Mouse (Mus musculus): Measurements from ENCODE around the gene Pde2a. TPM values are rescaled to one million over a fixed set of nuclear protein-coding genes. Genes with fewer than 3 reads are reported as not detected.

Gene Pde2a
- polyA plus RNA-seq, 1 experiment from 2014 or later = 16.4 TPM

DNA sequence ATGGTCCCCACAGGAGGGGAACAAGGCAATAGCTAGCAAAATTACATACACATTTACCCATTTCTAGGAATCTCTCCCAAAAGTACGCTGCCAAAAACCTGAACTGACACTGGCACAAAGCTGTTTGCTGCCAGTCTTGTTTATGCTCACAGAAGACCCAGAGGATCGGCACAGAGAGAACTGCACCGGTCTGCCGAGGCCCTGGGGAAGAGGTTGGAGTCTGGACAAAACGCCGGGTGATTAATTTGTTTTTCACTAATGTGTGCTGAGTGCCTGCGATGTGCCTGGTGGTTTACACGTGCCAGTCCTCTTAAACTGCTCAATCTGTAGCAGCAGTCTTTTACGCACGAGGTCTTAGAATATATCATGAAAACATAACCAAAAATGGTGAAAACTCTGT, 113.6 kb downstream of the Pde2a start:
- Histone ChIP-seq H3K4me3 (ENCODE audit: low read depth, low read length) (no peak overlapping the region), H3K36me3 (ENCODE audit: control insufficient read depth, insufficient read depth, low read length) (no peaks in the 10 kb centered on the region), H3K27me3 (replicated peaks; ENCODE audit: control insufficient read depth, insufficient read depth, low read length) (no peaks in the 10 kb centered on the region), H3K27ac (ENCODE audit: low read depth) (no peak overlapping the region), H3K9ac (ENCODE audit: low read length) (no peak overlapping the region), H3K4me2 (ENCODE audit: low read length) (no peak overlapping the region), H3K9me3 (ENCODE audit: control insufficient read depth, low read length) (no peaks in the 10 kb centered on the region), H3K4me1 (replicated peaks; ENCODE audit: control insufficient read depth, insufficient read depth, low read length) (peaks cover 2% of the 10 kb centered on the region; the same call in 1 of the 2 replicates)
- no peak for DNase-seq (ENCODE audit: low spot score)
- 44% methylated on average over 10 of the region's 10 CpGs for WGBS
- ATAC-seq (replicated peaks; ENCODE audit: low FRiP score, low TSS enrichment, low read depth) = no peak

DNA sequence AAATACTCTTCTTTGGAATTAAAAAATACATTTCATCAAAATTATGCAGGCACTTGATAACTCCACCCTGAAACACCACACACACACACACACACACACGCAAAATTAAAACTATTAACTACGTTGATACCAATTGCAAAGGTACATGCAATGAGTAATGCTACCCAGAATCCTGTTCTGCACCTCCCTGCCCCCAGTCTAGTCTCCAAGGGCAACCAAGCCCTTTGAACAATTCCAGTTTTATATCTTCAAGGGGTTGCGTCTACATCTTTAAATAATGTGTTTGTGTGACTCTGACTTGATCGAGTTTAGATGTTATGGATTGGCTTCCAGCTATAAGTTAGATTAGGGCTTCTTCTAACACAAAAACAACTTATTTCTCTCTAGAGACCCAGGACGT, 114.0 kb downstream of the Pde2a start:
- no peak overlapping the region for H3K4me2 ChIP-seq (ENCODE audit: low read length)
- no peak overlapping the region for H3K9ac ChIP-seq (ENCODE audit: low read length)
- H3K27ac ChIP-seq (ENCODE audit: low read depth) = no peak overlapping the region
- no peak for DNase-seq (ENCODE audit: low spot score)
- no peak overlapping the region for H3K4me3 ChIP-seq (ENCODE audit: low read depth, low read length)
- no peak for ATAC-seq (replicated peaks; ENCODE audit: low FRiP score, low TSS enrichment, low read depth)
- no peaks in the 10 kb centered on the region for H3K9me3 ChIP-seq (ENCODE audit: control insufficient read depth, low read length)
- peaks cover 2% of the 10 kb centered on the region; the same call in 1 of the 2 replicates for H3K4me1 ChIP-seq (replicated peaks; ENCODE audit: control insufficient read depth, insufficient read depth, low read length)
- no peaks in the 10 kb centered on the region for H3K36me3 ChIP-seq (ENCODE audit: control insufficient read depth, insufficient read depth, low read length)
- 71% methylated on average over 5 of the region's 5 CpGs for WGBS
- H3K27me3 ChIP-seq (replicated peaks; ENCODE audit: control insufficient read depth, insufficient read depth, low read length) = no peaks in the 10 kb centered on the region

DNA sequence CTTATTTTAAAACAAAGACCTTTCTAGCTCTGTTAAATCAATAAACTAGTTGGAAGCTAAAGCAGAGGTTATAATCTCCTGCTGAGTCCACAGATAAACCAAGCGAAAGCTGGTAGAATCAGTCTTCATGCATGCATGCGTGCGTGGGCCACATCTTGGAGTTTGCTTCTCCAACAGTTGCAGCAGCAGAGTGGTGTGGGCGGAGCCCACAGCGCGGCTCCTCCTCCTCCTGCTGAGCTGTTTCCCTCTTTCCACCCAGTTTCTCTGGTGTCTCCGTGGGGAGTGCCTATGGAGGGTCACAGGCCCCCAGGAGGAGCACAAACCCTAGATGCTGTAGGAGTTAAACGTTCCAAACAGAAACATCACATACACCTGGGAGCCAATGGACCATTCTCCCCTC, 116.0 kb downstream of the Pde2a start:
- H3K9me3 ChIP-seq (ENCODE audit: control insufficient read depth, low read length) = no peaks in the 10 kb centered on the region
- H3K36me3 ChIP-seq (ENCODE audit: control insufficient read depth, insufficient read depth, low read length) = no peaks in the 10 kb centered on the region
- peaks cover 5% of the 10 kb centered on the region; the same call in 1 of the 2 replicates for H3K4me1 ChIP-seq (replicated peaks; ENCODE audit: control insufficient read depth, insufficient read depth, low read length)
- no peak overlapping the region for H3K4me2 ChIP-seq (ENCODE audit: low read length)
- WGBS = 44% methylated on average over 8 of the region's 8 CpGs
- H3K9ac ChIP-seq (ENCODE audit: low read length) = no peak overlapping the region
- no peak for DNase-seq (ENCODE audit: low spot score)
- ATAC-seq (replicated peaks; ENCODE audit: low FRiP score, low TSS enrichment, low read depth) = no peak
- H3K27me3 ChIP-seq (replicated peaks; ENCODE audit: control insufficient read depth, insufficient read depth, low read length) = no peaks in the 10 kb centered on the region
- no peak overlapping the region for H3K27ac ChIP-seq (ENCODE audit: low read depth)
- H3K4me3 ChIP-seq (ENCODE audit: low read depth, low read length) = no peak overlapping the region

DNA sequence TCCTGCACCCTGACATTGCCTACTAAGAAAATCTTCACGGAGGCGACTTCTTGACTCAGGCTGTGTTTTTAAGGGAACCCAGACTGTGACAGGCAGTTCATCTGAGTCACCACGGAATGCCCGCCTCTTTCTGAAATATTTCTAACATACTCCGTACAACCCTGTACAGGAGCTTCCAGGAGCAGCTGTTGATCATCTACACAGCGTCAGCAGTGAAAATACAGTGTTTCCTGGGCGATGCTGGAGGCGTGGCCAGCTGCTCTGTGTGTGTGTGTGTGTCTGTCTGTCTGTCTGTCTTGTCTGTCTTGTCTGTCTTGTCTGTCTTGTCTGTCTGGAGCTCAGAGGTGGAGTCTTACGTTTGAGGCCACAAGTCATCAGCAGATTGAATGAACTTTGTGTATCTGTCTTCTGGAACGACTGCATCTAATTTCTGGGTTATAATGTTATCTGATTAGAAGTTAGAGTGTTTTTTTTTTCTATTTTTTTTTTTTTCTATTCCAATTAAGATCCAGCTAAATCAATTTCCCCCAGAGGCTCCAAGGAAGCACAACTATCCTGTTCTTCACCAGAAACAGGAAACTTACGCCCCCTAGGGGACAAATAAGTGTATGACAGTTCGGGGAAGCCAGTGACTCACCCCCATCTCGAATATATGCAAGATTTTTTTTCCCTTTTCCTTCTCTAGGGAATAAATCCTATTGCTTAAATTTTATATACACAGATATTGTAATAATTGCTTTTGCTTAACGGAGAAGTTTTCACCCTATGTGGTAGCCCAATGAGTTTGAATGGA, 116.8 kb downstream of the Pde2a start:
- H3K9ac ChIP-seq (ENCODE audit: low read length) = no peak overlapping the region
- H3K4me1 ChIP-seq (replicated peaks; ENCODE audit: control insufficient read depth, insufficient read depth, low read length) = peaks cover 5% of the 10 kb centered on the region; the same call in 1 of the 2 replicates
- no peak for DNase-seq (ENCODE audit: low spot score)
- no peak overlapping the region for H3K27ac ChIP-seq (ENCODE audit: low read depth)
- 34% methylated on average over 14 of the region's 14 CpGs for WGBS
- ATAC-seq (replicated peaks; ENCODE audit: low FRiP score, low TSS enrichment, low read depth) = 0 out of 2 replicates have a peak, but pooled peaks have one; percentile 10
- H3K9me3 ChIP-seq (ENCODE audit: control insufficient read depth, low read length) = no peaks in the 10 kb centered on the region
- H3K4me3 ChIP-seq (ENCODE audit: low read depth, low read length) = no peak overlapping the region
- no peaks in the 10 kb centered on the region for H3K36me3 ChIP-seq (ENCODE audit: control insufficient read depth, insufficient read depth, low read length)
- 0 out of 2 replicates have a peak overlapping the region, but pooled peaks have one; percentile 14 for H3K4me2 ChIP-seq (ENCODE audit: low read length)
- no peaks in the 10 kb centered on the region for H3K27me3 ChIP-seq (replicated peaks; ENCODE audit: control insufficient read depth, insufficient read depth, low read length)

DNA sequence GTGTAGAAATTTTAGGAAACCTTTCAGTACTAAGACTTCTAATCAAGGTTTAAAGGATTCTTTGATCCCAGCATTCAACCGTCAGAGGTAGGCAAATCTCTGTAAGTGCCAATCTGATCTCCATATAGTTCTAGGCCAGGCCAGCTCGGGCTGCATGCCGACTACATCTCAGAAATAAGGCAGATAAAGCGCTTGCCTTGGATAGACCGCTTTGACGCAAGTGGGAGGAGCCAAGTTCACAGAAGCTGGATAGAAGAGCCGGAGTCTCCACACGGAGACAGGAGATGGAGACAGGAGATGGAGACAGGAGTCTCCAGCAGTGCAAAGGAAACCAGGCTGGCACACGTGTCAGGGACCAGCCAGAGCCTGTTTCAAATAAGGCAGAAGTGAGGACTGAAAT, 118.3 kb downstream of the Pde2a start:
- WGBS = 46% methylated on average over 9 of the region's 9 CpGs
- Histone ChIP-seq H3K9me3 (ENCODE audit: control insufficient read depth, low read length) (no peaks in the 10 kb centered on the region), H3K4me3 (ENCODE audit: low read depth, low read length) (no peak overlapping the region), H3K9ac (ENCODE audit: low read length) (no peak overlapping the region), H3K27me3 (replicated peaks; ENCODE audit: control insufficient read depth, insufficient read depth, low read length) (no peaks in the 10 kb centered on the region), H3K36me3 (ENCODE audit: control insufficient read depth, insufficient read depth, low read length) (no peaks in the 10 kb centered on the region), H3K27ac (ENCODE audit: low read depth) (no peak overlapping the region), H3K4me2 (ENCODE audit: low read length) (no peak overlapping the region), H3K4me1 (replicated peaks; ENCODE audit: control insufficient read depth, insufficient read depth, low read length) (peaks cover 5% of the 10 kb centered on the region; the same call in 1 of the 2 replicates)
- DNase-seq (ENCODE audit: low spot score) = no peak
- no peak for ATAC-seq (replicated peaks; ENCODE audit: low FRiP score, low TSS enrichment, low read depth)

DNA sequence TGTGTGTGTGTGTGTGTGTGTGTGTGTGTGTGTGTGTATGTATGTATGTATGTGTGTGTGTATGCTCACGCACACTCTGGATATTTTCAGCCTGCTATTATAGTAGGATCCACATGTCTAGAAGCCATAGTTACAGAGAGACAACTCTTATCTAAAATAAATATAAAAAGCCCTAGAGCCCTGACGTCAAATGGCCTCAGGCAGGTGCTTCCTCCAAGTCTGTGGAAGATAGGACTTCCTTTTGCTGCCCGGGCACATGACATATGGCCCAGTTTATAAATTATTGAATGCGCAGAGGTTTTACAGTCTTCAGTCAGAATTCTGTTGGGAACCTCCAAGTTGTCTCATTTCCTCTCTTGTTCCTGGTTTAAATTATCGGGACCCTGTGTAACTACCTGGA, 119.2 kb downstream of the Pde2a start:
- WGBS = 69% methylated on average over 5 of the region's 5 CpGs
- Histone ChIP-seq H3K36me3 (ENCODE audit: control insufficient read depth, insufficient read depth, low read length) (no peaks in the 10 kb centered on the region), H3K9ac (ENCODE audit: low read length) (no peak overlapping the region), H3K4me1 (replicated peaks; ENCODE audit: control insufficient read depth, insufficient read depth, low read length) (0 out of 2 replicates have a peak, but pooled peaks cover 3% of the 10 kb centered on the region), H3K9me3 (ENCODE audit: control insufficient read depth, low read length) (no peaks in the 10 kb centered on the region), H3K27me3 (replicated peaks; ENCODE audit: control insufficient read depth, insufficient read depth, low read length) (no peaks in the 10 kb centered on the region), H3K27ac (ENCODE audit: low read depth) (no peak overlapping the region), H3K4me3 (ENCODE audit: low read depth, low read length) (no peak overlapping the region), H3K4me2 (ENCODE audit: low read length) (no peak overlapping the region)
- DNase-seq (ENCODE audit: low spot score) = no peak
- ATAC-seq (replicated peaks; ENCODE audit: low FRiP score, low TSS enrichment, low read depth) = no peak

DNA sequence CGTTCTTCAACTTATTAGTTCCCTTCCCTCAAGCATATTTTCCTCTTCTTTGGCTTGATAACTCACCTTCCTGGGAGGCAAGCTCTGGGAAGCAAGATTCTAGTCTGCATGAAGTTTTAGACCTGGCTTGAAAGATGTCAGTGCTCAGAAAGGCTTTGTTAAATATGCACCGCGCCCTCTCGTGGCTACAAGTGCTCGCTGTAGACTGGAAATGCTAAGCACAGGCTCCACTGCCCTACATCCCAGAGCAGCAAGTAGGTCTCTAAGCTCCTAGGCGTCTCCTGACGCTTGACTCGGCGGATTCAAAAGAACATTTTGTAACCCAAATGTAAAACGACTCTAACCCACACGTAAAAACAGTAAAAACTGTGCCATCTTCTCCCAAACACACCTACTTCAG, 119.6 kb downstream of the Pde2a start:
- peak; percentile 83 for DNase-seq (ENCODE audit: low spot score)
- H3K9ac ChIP-seq (ENCODE audit: low read length) = no peak overlapping the region

DNA sequence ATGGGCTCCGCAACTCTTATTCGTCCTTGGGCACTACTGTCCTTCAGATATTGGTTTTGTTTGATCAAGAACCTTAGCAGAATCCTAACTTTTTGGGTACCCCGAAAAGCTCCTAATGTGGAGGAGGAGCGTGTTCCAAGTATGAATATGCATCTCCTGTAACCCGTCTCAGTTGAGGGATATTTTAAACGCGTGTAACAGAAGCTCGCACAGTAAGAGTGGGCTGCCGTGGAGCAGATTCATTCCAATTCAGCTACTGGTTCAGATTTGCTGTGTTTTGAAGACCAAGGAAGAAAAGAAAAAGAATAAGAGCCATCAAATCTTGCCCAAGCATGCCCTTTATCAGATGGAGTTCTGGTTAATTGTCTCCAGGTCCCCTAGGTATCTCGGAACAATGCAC, 120.2 kb downstream of the Pde2a start:
- H3K27me3 ChIP-seq (replicated peaks; ENCODE audit: control insufficient read depth, insufficient read depth, low read length) = no peaks in the 10 kb centered on the region
- 0 out of 2 replicates have a peak, but pooled peaks cover 3% of the 10 kb centered on the region for H3K4me1 ChIP-seq (replicated peaks; ENCODE audit: control insufficient read depth, insufficient read depth, low read length)
- no peaks in the 10 kb centered on the region for H3K9me3 ChIP-seq (ENCODE audit: control insufficient read depth, low read length)
- H3K4me3 ChIP-seq (ENCODE audit: low read depth, low read length) = no peak overlapping the region
- DNase-seq (ENCODE audit: low spot score) (no peak), ATAC-seq (replicated peaks; ENCODE audit: low FRiP score, low TSS enrichment, low read depth) (no peak)
- H3K27ac ChIP-seq (ENCODE audit: low read depth) = no peak overlapping the region
- 80% methylated on average over 10 of the region's 10 CpGs for WGBS
- no peaks in the 10 kb centered on the region for H3K36me3 ChIP-seq (ENCODE audit: control insufficient read depth, insufficient read depth, low read length)
- no peak overlapping the region for H3K4me2 ChIP-seq (ENCODE audit: low read length)
- H3K9ac ChIP-seq (ENCODE audit: low read length) = no peak overlapping the region

More for the DNA sequence above, 119.6 kb downstream of the Pde2a start:
- no peak overlapping the region for H3K4me3 ChIP-seq (ENCODE audit: low read depth, low read length)
- H3K27me3 ChIP-seq (replicated peaks; ENCODE audit: control insufficient read depth, insufficient read depth, low read length) = no peaks in the 10 kb centered on the region
- no peak for ATAC-seq (replicated peaks; ENCODE audit: low FRiP score, low TSS enrichment, low read depth)
- H3K4me1 ChIP-seq (replicated peaks; ENCODE audit: control insufficient read depth, insufficient read depth, low read length) = 0 out of 2 replicates have a peak, but pooled peaks cover 3% of the 10 kb centered on the region
- H3K9me3 ChIP-seq (ENCODE audit: control insufficient read depth, low read length) = no peaks in the 10 kb centered on the region
- no peak overlapping the region for H3K27ac ChIP-seq (ENCODE audit: low read depth)
- H3K4me2 ChIP-seq (ENCODE audit: low read length) = no peak overlapping the region
- 6% methylated on average over 11 of the region's 11 CpGs for WGBS
- H3K36me3 ChIP-seq (ENCODE audit: control insufficient read depth, insufficient read depth, low read length) = no peaks in the 10 kb centered on the region

DNA sequence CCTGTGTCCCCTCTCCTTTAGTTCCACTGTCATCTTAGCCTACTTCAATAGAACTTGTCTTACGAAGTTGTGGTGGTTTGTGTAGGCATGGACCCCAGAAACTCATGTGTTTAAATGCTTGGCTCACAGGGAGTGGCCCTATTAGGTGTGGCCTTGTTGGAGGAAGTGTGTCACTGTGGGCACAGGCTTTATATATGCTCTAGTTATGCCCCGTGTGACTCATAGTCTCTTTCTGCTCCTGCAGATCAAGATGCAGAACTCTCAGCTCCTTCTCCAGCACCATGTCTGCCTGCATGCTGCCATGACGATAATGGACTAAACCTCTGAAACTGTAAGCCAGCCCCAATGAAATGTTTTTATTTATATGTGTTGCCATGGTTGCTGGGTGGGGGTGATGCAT, 126.2 kb downstream of the Pde2a start:
- Histone ChIP-seq H3K9ac (ENCODE audit: low read length) (no peak overlapping the region), H3K4me1 (replicated peaks; ENCODE audit: control insufficient read depth, insufficient read depth, low read length) (no peaks in the 10 kb centered on the region), H3K27ac (ENCODE audit: low read depth) (no peak overlapping the region), H3K4me3 (ENCODE audit: low read depth, low read length) (no peak overlapping the region), H3K4me2 (ENCODE audit: low read length) (no peak overlapping the region), H3K9me3 (ENCODE audit: control insufficient read depth, low read length) (no peaks in the 10 kb centered on the region), H3K36me3 (ENCODE audit: control insufficient read depth, insufficient read depth, low read length) (no peaks in the 10 kb centered on the region), H3K27me3 (replicated peaks; ENCODE audit: control insufficient read depth, insufficient read depth, low read length) (no peaks in the 10 kb centered on the region)
- 77% methylated on average over 3 of the region's 3 CpGs for WGBS
- ATAC-seq (replicated peaks; ENCODE audit: low FRiP score, low TSS enrichment, low read depth) (no peak), DNase-seq (ENCODE audit: low spot score) (no peak)

All from intestine, embryonic 14.5 days (tissue).